Mouse (Mus musculus) kidney, adult 2 months (tissue): Measurements from ENCODE around the gene Nos1. TPM values are rescaled to one million over a fixed set of nuclear protein-coding genes. Genes with fewer than 3 reads are reported as not detected.
A peak's percentile ranks its signal among the peaks of the same experiment; 100 is the strongest.
"Not testable (repeated sequence)": the region's sequence is repeated elsewhere in the genome, so short reads cannot be mapped to it uniquely, and the experiment has no call there.

Experiments
- DNase-seq: peaks from one replicate; pipeline ENCODE4 v3.0.0; 2021
- H3K27ac ChIP-seq: fragments of 200-500 bp; 2 replicates; pipeline ENCODE4 v1.5.1; 2012; ENCODE audit warnings: low read depth, low read length, control low read depth, inconsistent platforms; ENCODE audit not compliant: insufficient read depth
- H3K27me3 ChIP-seq: fragments of 200-500 bp; replicated peaks from 2 replicates; pipeline ENCODE4 v1.6.1; 2012; ENCODE audit warnings: mild to moderate bottlenecking, moderate library complexity, low read length, inconsistent platforms; ENCODE audit not compliant: control insufficient read depth, insufficient read depth
- H3K36me3 ChIP-seq: fragments of 200-500 bp; 2 replicates; pipeline ENCODE4 v1.6.1; 2012; ENCODE audit warnings: mild to moderate bottlenecking, moderate library complexity, low read length, inconsistent platforms; ENCODE audit not compliant: control insufficient read depth, insufficient read depth
- H3K4me1 ChIP-seq: fragments of 200-500 bp; 2 replicates; pipeline ENCODE4 v1.6.1; 2011; ENCODE audit warnings: low read length; ENCODE audit not compliant: control insufficient read depth, insufficient read depth
- H3K4me3 ChIP-seq: fragments of 200-500 bp; 2 replicates; pipeline ENCODE4 v1.5.1; 2011; ENCODE audit warnings: mild to moderate bottlenecking, low read depth, low read length, control low read depth; ENCODE audit not compliant: insufficient read depth
- CTCF ChIP-seq: fragments of 200-500 bp; conservative IDR thresholded peaks from 2 replicates; pipeline ENCODE4 v1.5.1; 2011; ENCODE audit warnings: low read depth, mild to moderate bottlenecking, control low read depth, low read length, moderate library complexity, mixed read lengths; ENCODE audit not compliant: insufficient read depth, insufficient read length
- POLR2A ChIP-seq: fragments of 200-500 bp; IDR thresholded peaks from one replicate; pipeline ENCODE4 v1.6.1; 2011; ENCODE audit warnings: low read depth, low read length, control low read depth
- WGBS: fragments of 180-500 bp; shearing (Covaris S2); methylation state at CpG from one replicate; pipeline ENCODE4 v1.1.7; 2018; 5-methylcytosine and 5-hydroxymethylcytosine counted together
- polyA plus RNA-seq: library from polyadenylated mRNA; depleted of rRNA; stranded (reverse); fragments of >200 nt; gene quantifications from 2 replicates; pipeline ENCODE4 v1.2.3, GENCODE M21; 2012

Nos1 gene
- polyA plus RNA-seq, 1 experiment: 0.67 TPM

- Histone ChIP-seq H3K4me3 (no peak overlapping the region), H3K27ac (no peak overlapping the region), H3K4me1 (no peaks in the 10 kb centered on the region), H3K27me3 (no peaks in the 10 kb centered on the region), H3K36me3 (no peaks in the 10 kb centered on the region)
- 42% methylated on average over 14 of the region's 14 CpGs for WGBS
- no peak for DNase-seq
- TF ChIP-seq CTCF (no peak), POLR2A (no peak)
Measured at GRCm38 (mm10) chr5:117879136-117879535, 98.3 kb downstream of the Nos1 start.

- whole genome bisulfite sequencing: 91% methylated on average over 9 of the region's 9 CpGs
- DNase-seq: no peak
- Histone ChIP-seq H3K27ac (no peak overlapping the region), H3K4me3 (no peak overlapping the region), H3K4me1 (no peaks in the 10 kb centered on the region), H3K27me3 (no peaks in the 10 kb centered on the region), H3K36me3 (no peaks in the 10 kb centered on the region)
- TF ChIP-seq CTCF (no peak), POLR2A (no peak)
Measured at GRCm38 (mm10) chr5:117880916-117881555, 100.2 kb downstream of the Nos1 start.

DNA sequence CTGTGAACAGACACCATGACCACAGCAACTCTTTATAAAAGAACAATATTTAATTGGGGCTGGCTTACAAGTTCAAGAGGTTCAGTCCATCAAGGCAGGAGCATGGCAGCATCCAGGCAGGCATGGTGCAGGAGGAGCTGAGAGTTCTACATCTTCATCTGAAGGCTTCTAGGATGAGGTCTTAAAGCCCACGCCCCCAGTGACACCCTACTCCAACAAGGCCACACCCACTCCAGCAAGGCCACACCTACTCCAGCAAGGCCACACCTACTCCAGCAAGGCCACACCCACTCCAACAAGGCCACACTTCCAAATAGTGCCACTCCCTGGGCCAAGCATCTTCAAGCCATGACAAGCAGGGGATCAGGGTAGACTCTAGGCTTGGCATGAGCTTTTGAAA lies 101.6 kb downstream of the Nos1 start:
- not testable (repeated sequence) for H3K27me3 ChIP-seq, H3K4me1 ChIP-seq, H3K36me3 ChIP-seq, DNase-seq, H3K4me3 ChIP-seq, H3K27ac ChIP-seq
- WGBS: 86% methylated on average over 1 of the region's 1 CpGs

DNA sequence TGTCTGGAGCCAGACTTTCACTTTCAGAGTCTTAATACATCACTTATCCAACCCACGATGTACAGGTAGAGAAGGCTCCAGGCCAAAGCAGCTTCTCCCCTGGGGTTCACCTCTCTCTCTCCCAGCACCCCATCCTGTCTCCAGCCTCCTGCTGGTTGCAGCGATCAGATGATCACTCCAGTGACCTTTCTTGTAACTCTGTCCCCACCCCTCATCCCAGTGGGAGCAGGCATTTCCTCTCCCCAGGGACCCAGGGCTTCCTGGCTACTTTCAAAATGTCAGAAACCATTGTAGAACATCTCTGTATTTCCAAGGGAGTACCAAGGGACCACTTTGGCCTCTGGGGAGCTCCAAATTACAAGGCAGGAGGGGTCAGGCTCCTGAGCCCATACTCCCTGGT lies 104.2 kb downstream of the Nos1 start:
- Histone ChIP-seq H3K27ac (no peak overlapping the region), H3K4me3 (no peak overlapping the region), H3K36me3 (no peaks in the 10 kb centered on the region), H3K27me3 (no peaks in the 10 kb centered on the region), H3K4me1 (no peaks in the 10 kb centered on the region)
- 16% methylated on average over 2 of the region's 2 CpGs for WGBS
- DNase-seq: peak; percentile 24
- TF ChIP-seq POLR2A (no peak), CTCF (no peak)

DNA sequence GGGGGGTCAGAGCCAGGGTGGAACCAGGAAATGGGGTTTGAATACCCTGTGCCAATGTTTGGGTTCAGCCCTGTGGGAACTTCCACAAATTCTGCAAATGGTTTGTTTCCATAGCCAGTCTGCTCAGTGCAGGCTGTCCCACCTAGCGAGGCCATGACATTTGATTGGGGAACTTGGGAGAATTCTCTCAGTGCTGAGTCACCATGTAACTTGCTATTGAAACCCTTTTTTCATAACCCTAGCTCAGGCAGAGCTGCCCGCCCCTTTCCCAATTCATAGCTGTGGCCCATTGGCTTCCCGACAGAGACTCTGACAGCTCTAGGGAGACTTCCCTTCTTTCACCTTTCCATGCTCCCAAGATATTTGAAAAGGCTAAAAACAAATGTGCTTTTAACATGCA lies 107.3 kb downstream of the Nos1 start:
- no peaks in the 10 kb centered on the region for H3K27me3 ChIP-seq
- no peaks in the 10 kb centered on the region for H3K4me1 ChIP-seq
- no peak for TF ChIP-seq CTCF
- TF ChIP-seq POLR2A: no peak
- no peak overlapping the region for H3K4me3 ChIP-seq
- WGBS: 69% methylated on average over 3 of the region's 3 CpGs
- DNase-seq: no peak
- H3K27ac ChIP-seq: no peak overlapping the region
- no peaks in the 10 kb centered on the region for H3K36me3 ChIP-seq

GRCm38 (mm10) chr5:117888946-117889345 lies 108.1 kb downstream of the Nos1 start:
- DNase-seq: no peak
- Histone ChIP-seq H3K4me1 (no peaks in the 10 kb centered on the region), H3K4me3 (no peak overlapping the region), H3K36me3 (no peaks in the 10 kb centered on the region), H3K27ac (no peak overlapping the region), H3K27me3 (no peaks in the 10 kb centered on the region)
- no peak for TF ChIP-seq POLR2A
- no peak for TF ChIP-seq CTCF
- 35% methylated on average over 6 of the region's 6 CpGs for WGBS

DNA sequence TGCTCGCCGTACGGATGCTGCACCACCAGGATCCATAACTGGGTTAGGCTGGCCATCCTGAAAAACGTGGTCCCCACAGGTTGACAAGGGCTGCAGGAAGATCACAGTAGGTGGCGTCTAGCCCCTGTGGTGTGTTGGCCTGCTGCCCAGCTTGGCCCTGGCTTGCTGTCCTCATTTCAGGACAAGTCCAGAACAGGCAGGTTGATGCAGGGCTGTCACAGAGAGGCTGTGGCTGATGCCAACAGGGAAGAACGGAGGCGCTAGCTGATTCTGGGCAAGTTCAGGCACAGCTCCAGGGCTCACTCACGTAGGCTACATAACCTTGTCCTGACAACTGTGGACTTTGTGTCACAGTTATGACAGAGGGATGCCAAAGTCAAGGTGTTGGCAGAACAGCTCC lies 108.7 kb downstream of the Nos1 start:
- Histone ChIP-seq H3K27ac (no peak overlapping the region), H3K36me3 (no peaks in the 10 kb centered on the region), H3K27me3 (no peaks in the 10 kb centered on the region), H3K4me1 (no peaks in the 10 kb centered on the region), H3K4me3 (no peak overlapping the region)
- no peak for TF ChIP-seq CTCF
- TF ChIP-seq POLR2A: no peak
- 45% methylated on average over 8 of the region's 8 CpGs for WGBS
- DNase-seq: peak; percentile 51
